Mouse (Mus musculus): Measurements from ENCODE around the gene Large1. TPM values are rescaled to one million over a fixed set of nuclear protein-coding genes. Genes with fewer than 3 reads are reported as not detected.

Gene Large1
- polyA plus RNA-seq, 1 experiment from 2014 or later, result 15.0 TPM

DNA sequence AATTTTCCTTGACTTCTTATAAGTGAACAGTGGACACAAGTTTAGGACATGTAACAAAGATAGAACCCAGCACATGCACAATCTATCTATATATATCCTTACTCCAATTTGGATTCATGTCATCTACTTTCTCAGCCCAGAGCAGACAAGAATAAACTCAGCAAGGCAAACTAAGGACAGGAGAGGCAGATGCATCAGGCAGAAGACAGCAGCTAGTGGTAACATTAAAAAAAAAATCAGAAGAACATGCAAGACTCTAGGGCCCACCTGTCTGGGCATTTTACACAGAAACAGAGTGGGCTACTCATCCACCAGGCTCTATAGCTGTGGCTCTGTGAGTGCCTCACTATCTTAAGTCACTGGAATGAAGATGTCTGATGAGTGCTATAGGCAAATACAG lies 536.7 kb downstream of the Large1 start:
- H3K27ac ChIP-seq (ENCODE audit: low read length), result no peak overlapping the region
- H3K4me3 ChIP-seq (ENCODE audit: low read depth, low read length), result no peak overlapping the region
- 0 out of 2 replicates have a peak, but pooled peaks cover 8% of the 10 kb centered on the region for H3K36me3 ChIP-seq (ENCODE audit: control insufficient read depth, insufficient read depth, low read length)
- no peaks in the 10 kb centered on the region for H3K9me3 ChIP-seq (ENCODE audit: control insufficient read depth, low read depth, low read length)
- H3K4me1 ChIP-seq (ENCODE audit: control insufficient read depth, insufficient read depth, low read length), result no peaks in the 10 kb centered on the region
- ATAC-seq (ENCODE audit: insufficient number of reproducible peaks, insufficient read depth, low FRiP score, low read depth), result no peak
- H3K4me2 ChIP-seq (replicated peaks; ENCODE audit: low read depth, low read length), result no peak overlapping the region
- no peak overlapping the region for H3K9ac ChIP-seq (replicated peaks; ENCODE audit: low read depth, low read length)
- H3K27me3 ChIP-seq (ENCODE audit: control insufficient read depth, insufficient read depth, low read length), result no peaks in the 10 kb centered on the region

DNA sequence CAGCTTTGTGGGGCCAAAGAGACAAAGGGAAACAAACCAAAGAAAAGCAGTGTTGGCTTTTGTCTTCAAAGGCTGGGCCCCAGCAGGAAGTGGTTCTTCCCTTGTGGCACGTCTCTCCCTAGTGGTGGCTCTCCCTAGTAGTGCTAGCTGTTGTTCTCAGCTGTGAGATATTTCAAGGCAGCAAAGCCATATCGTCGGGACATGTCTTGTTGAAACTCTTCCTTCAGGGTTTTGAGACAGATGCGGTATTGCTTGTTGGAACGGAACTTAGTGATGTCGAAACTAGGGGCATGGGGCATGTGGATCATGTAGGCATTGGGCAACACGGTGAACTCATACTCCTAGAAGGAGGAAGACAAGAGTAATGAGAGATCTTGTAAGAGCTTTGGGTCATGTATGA lies 537.7 kb downstream of the Large1 start:
- Histone ChIP-seq H3K4me2 (replicated peaks; ENCODE audit: low read depth, low read length) (no peak overlapping the region), H3K36me3 (ENCODE audit: control insufficient read depth, insufficient read depth, low read length) (0 out of 2 replicates have a peak, but pooled peaks cover 8% of the 10 kb centered on the region), H3K9me3 (ENCODE audit: control insufficient read depth, low read depth, low read length) (no peaks in the 10 kb centered on the region), H3K9ac (replicated peaks; ENCODE audit: low read depth, low read length) (no peak overlapping the region), H3K4me3 (ENCODE audit: low read depth, low read length) (no peak overlapping the region), H3K27ac (ENCODE audit: low read length) (no peak overlapping the region), H3K4me1 (ENCODE audit: control insufficient read depth, insufficient read depth, low read length) (no peaks in the 10 kb centered on the region), H3K27me3 (ENCODE audit: control insufficient read depth, insufficient read depth, low read length) (no peaks in the 10 kb centered on the region)
- ATAC-seq (ENCODE audit: insufficient number of reproducible peaks, insufficient read depth, low FRiP score, low read depth), result no peak
- WGBS, result 86% methylated on average over 7 of the region's 7 CpGs

DNA sequence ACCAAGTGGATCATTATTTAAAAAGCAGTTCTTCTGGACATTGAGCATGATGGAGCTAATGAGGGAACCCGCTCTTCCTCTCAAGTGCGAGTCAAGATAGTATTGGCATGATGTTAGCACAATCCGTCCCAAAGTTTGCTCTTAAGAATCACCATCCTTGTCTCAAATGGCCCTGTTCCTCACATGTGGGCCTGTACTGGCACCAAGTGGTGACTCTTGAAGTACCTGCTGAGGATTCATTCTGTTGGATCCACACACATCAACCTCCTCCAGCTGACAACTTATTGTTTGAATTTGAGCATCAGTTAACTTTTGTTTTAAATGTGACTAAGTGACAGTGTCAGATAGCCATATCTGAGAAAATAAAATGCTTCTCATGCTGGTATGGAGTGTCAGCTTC lies 540.6 kb downstream of the Large1 start:
- no peaks in the 10 kb centered on the region for H3K9me3 ChIP-seq (ENCODE audit: control insufficient read depth, low read depth, low read length)
- 90% methylated on average over 3 of the region's 3 CpGs for WGBS

DNA sequence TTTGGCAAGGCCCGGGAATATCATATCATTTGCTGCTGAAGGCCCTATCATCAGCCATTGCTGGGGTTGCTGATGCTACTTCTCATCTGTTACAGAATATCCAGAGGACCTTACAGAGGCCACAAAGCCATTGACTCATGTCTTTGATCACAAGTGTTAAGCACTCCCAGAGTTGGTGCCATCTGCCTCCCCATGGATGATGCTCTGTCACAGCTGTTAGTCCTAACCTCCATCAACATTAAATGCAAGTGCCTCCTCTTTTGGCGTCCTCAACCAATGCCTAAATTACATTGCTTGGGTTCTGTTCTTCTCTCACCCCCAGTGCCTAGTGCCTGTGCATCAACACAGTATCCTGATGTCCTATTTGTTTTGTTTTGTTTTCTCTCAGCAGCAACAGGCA lies 551.8 kb downstream of the Large1 start:
- no peak for ATAC-seq (ENCODE audit: insufficient number of reproducible peaks, insufficient read depth, low FRiP score, low read depth)
- H3K36me3 ChIP-seq (ENCODE audit: control insufficient read depth, insufficient read depth, low read length), result no peaks in the 10 kb centered on the region
- H3K9ac ChIP-seq (replicated peaks; ENCODE audit: low read depth, low read length), result no peak overlapping the region
- no peak overlapping the region for H3K4me2 ChIP-seq (replicated peaks; ENCODE audit: low read depth, low read length)
- no peak overlapping the region for H3K4me3 ChIP-seq (ENCODE audit: low read depth, low read length)
- 76% methylated on average over 2 of the region's 2 CpGs for WGBS
- H3K9me3 ChIP-seq (ENCODE audit: control insufficient read depth, low read depth, low read length), result no peaks in the 10 kb centered on the region
- H3K4me1 ChIP-seq (ENCODE audit: control insufficient read depth, insufficient read depth, low read length), result no peaks in the 10 kb centered on the region
- no peaks in the 10 kb centered on the region for H3K27me3 ChIP-seq (ENCODE audit: control insufficient read depth, insufficient read depth, low read length)
- no peak overlapping the region for H3K27ac ChIP-seq (ENCODE audit: low read length)

More for the DNA sequence above, 540.6 kb downstream of the Large1 start:
- H3K4me1 ChIP-seq (ENCODE audit: control insufficient read depth, insufficient read depth, low read length), result no peaks in the 10 kb centered on the region
- H3K4me2 ChIP-seq (replicated peaks; ENCODE audit: low read depth, low read length), result no peak overlapping the region
- no peak overlapping the region for H3K27ac ChIP-seq (ENCODE audit: low read length)
- no peak overlapping the region for H3K9ac ChIP-seq (replicated peaks; ENCODE audit: low read depth, low read length)
- H3K36me3 ChIP-seq (ENCODE audit: control insufficient read depth, insufficient read depth, low read length), result 0 out of 2 replicates have a peak, but pooled peaks cover 8% of the 10 kb centered on the region
- no peak for ATAC-seq (ENCODE audit: insufficient number of reproducible peaks, insufficient read depth, low FRiP score, low read depth)
- H3K27me3 ChIP-seq (ENCODE audit: control insufficient read depth, insufficient read depth, low read length), result no peaks in the 10 kb centered on the region
- H3K4me3 ChIP-seq (ENCODE audit: low read depth, low read length), result no peak overlapping the region

DNA sequence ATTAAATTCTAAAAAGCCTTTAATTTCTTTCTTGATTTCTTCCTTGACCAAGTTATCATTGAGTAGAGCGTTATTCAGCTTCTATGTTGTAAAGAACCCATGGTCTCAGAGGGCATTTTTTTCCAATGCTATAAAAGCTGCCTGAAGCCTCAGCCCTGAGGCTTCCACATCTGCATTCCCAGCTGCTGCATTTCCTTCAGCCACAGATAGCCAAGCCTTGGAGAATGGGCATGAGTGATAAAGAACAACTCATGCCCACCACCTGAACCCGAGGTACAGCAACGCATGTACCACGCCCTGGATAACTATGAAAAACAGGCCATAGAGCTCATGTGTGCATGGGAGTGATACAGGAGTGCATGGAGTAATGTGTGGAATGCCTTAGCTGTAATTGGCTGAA lies 572.7 kb downstream of the Large1 start:
- Histone ChIP-seq H3K9ac (replicated peaks; ENCODE audit: low read depth, low read length) (no peak overlapping the region), H3K27me3 (ENCODE audit: control insufficient read depth, insufficient read depth, low read length) (no peaks in the 10 kb centered on the region), H3K4me2 (replicated peaks; ENCODE audit: low read depth, low read length) (no peak overlapping the region), H3K4me1 (ENCODE audit: control insufficient read depth, insufficient read depth, low read length) (no peaks in the 10 kb centered on the region), H3K4me3 (ENCODE audit: low read depth, low read length) (no peak overlapping the region), H3K9me3 (ENCODE audit: control insufficient read depth, low read depth, low read length) (no peaks in the 10 kb centered on the region), H3K36me3 (ENCODE audit: control insufficient read depth, insufficient read depth, low read length) (no peaks in the 10 kb centered on the region), H3K27ac (ENCODE audit: low read length) (no peak overlapping the region)
- WGBS, result 88% methylated on average over 4 of the region's 4 CpGs
- no peak for ATAC-seq (ENCODE audit: insufficient number of reproducible peaks, insufficient read depth, low FRiP score, low read depth)

DNA sequence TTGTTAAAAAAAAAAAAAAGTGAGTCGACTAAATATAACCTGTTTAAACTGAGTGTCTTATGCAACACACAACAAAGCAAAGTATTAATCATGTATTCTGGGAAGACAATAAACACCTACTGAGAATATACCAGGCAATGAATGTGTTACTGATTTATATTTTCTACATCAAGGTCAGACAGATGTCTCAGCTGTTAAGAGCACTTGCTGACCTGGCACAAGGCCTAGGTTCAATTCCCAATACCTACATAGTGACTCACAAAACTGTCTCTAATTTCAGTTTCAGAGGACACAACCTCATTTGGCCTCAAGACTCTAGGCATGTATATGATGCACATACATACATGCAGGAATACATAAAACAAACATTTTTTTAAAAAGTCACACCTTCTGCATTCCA lies 575.5 kb downstream of the Large1 start:
- no peak overlapping the region for H3K4me3 ChIP-seq (ENCODE audit: low read depth, low read length)
- no peak overlapping the region for H3K4me2 ChIP-seq (replicated peaks; ENCODE audit: low read depth, low read length)
- no peaks in the 10 kb centered on the region for H3K4me1 ChIP-seq (ENCODE audit: control insufficient read depth, insufficient read depth, low read length)
- H3K9ac ChIP-seq (replicated peaks; ENCODE audit: low read depth, low read length), result no peak overlapping the region
- no peak for ATAC-seq (ENCODE audit: insufficient number of reproducible peaks, insufficient read depth, low FRiP score, low read depth)
- no peaks in the 10 kb centered on the region for H3K36me3 ChIP-seq (ENCODE audit: control insufficient read depth, insufficient read depth, low read length)
- 88% methylated on average over 1 of the region's 1 CpGs for WGBS
- no peaks in the 10 kb centered on the region for H3K27me3 ChIP-seq (ENCODE audit: control insufficient read depth, insufficient read depth, low read length)
- H3K9me3 ChIP-seq (ENCODE audit: control insufficient read depth, low read depth, low read length), result no peaks in the 10 kb centered on the region
- H3K27ac ChIP-seq (ENCODE audit: low read length), result no peak overlapping the region

DNA sequence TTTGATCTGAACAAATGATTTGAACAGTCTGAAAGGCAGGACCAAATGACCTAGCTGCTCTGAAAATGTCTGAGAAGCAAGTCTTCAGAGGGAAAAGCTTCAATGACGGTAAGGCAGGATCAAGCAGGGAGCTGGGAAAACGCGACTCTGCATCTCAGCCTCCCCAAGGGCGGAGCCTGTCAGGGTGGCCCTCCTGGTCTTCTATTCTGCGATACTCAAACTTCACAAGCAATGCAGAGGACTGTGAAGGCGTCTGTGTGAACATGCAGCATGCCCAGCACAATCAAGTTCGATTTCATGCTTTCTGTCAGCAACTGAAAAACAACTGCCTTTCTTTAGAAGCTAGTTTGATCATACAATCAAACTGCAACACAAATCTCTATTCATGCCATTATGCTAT lies 586.6 kb downstream of the Large1 start:
- ATAC-seq (ENCODE audit: insufficient number of reproducible peaks, insufficient read depth, low FRiP score, low read depth), result no peak
- Histone ChIP-seq H3K4me2 (replicated peaks; ENCODE audit: low read depth, low read length) (no peak overlapping the region), H3K27ac (ENCODE audit: low read length) (no peak overlapping the region), H3K27me3 (ENCODE audit: control insufficient read depth, insufficient read depth, low read length) (no peaks in the 10 kb centered on the region), H3K4me3 (ENCODE audit: low read depth, low read length) (no peak overlapping the region), H3K9ac (replicated peaks; ENCODE audit: low read depth, low read length) (no peak overlapping the region), H3K9me3 (ENCODE audit: control insufficient read depth, low read depth, low read length) (no peaks in the 10 kb centered on the region), H3K4me1 (ENCODE audit: control insufficient read depth, insufficient read depth, low read length) (no peaks in the 10 kb centered on the region), H3K36me3 (ENCODE audit: control insufficient read depth, insufficient read depth, low read length) (no peaks in the 10 kb centered on the region)
- 26% methylated on average over 7 of the region's 7 CpGs for WGBS

DNA sequence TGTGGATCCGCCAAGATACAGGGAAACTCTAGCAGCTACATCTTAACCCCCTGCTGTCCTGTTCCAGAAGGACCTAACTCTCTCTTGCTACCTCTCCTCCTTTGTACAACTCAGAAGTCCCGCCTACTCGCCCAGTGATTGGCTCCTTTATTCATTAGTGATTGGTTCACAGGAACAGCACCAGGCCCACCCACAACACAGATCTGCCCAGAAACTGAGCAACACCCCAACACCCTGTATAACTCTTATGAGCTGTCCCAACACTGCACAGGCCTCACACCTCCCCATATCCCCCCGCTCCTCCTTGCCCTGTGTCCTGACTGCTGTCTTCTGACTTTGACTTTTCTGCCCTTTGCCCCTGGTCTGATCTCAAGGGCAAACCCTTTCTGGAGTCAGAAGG lies 587.6 kb downstream of the Large1 start:
- no peak for ATAC-seq (ENCODE audit: insufficient number of reproducible peaks, insufficient read depth, low FRiP score, low read depth)
- Histone ChIP-seq H3K9me3 (ENCODE audit: control insufficient read depth, low read depth, low read length) (no peaks in the 10 kb centered on the region), H3K27me3 (ENCODE audit: control insufficient read depth, insufficient read depth, low read length) (no peaks in the 10 kb centered on the region), H3K4me1 (ENCODE audit: control insufficient read depth, insufficient read depth, low read length) (no peaks in the 10 kb centered on the region), H3K4me3 (ENCODE audit: low read depth, low read length) (no peak overlapping the region), H3K9ac (replicated peaks; ENCODE audit: low read depth, low read length) (no peak overlapping the region), H3K4me2 (replicated peaks; ENCODE audit: low read depth, low read length) (no peak overlapping the region), H3K27ac (ENCODE audit: low read length) (no peak overlapping the region), H3K36me3 (ENCODE audit: control insufficient read depth, insufficient read depth, low read length) (no peaks in the 10 kb centered on the region)
- WGBS, result 80% methylated on average over 4 of the region's 4 CpGs
